Mouse (Mus musculus) retina, adult 2 months (tissue): Measurements from ENCODE around the gene Capg.

Source experiments
- DNase-seq: peaks from one replicate; pipeline ENCODE4 v3.0.0-alpha.2; 2012; ENCODE audit warnings: low read depth, low spot score

The Capg gene

DNA sequence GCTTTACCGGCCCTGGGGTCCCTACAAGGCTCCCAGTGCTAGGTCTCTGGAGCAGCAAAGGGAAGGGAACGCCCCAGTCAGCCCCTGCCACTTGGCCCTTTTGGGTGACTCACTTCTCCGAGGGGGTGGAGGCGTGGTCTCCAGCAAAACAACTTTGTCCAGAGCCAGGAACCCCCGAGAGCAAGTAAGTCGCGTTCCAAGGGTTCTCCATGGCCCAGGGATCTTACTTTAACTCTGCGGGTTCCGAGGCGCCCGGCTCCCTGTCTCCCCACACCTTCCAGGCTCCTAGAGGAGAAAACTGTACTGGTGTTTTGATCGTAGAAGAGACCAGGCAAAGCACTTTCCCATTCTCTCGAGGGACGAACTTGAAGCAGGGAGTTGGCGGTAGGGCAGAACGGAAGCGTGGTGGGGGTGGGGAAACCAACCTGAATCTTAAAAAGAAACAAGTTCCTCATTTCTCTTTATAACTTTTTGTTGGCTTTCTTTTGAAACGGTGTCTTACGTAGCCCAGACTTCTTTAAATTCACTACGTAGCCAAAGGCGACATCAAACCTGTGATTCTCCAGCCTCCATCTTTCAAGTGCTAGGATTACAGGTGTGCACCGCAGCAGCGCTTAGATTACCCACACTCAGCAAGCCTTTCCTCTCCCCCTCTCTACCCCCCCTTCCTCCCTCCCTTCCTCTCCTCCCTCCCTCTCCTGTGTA lies at the start of gene Capg:
TSS of gene Capg (plus strand) at position 109 of the 705 bp plus-strand sequence.
- DNase-seq: no peak

DNA sequence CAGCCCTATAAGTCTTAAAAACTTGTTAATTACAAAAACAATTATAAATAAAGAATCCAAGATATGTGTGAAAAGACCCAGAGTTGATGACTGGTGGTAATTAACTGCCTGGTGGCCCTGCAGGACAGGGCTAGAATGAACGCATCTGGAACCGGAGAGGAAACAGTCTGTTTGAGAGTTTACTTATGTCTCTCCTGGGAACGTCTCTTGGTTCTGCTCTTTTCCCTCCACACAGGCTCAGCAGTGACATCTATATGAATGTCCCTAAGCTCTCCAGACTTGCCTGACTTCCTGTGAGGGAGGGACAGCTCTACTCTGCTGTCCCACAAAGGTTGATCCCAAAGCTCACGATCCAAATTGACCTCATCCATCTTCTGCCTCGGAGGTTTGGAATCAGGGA lies 45.2 kb upstream of the Capg start:
- DNase-seq: no peak

DNA sequence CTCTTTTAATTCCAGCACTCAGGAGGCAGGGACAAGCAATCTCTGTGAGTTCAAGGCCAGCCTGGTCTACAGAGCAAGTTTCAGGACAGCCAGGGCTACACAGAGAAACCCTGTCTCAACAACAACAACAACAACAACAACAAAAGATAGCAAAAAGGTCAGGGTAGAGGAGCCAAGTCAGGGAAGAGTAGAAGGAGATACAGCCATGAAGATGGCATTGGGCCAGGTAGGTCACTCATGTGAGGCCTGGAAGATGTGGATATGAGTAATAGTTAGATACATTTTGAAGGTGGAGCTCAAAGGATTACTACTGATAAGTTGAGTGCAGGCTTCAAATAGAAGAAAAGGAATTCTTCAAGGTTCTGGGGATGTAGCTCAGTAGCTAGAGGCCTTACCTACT lies 40.9 kb upstream of the Capg start:
- DNase-seq: no peak

DNA sequence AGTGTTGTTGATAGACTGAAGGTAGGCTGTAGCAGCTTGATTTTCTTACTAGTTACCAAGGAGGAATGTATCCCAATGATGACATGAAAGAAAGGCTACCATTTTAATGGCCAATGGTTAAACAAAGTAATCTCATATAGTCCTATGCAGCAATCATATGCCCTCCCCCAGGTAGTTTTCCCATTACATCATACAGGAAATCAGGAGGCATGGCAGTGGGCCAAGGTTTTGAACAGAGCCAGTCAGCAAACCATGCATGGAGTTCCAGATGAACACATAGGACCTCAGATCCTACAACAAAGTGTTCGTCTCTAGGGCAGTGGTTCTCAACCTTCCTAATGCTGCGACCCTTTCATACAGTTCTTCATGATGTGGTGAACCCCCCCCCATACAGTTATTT lies 40.3 kb upstream of the Capg start:
- DNase-seq: no peak

DNA sequence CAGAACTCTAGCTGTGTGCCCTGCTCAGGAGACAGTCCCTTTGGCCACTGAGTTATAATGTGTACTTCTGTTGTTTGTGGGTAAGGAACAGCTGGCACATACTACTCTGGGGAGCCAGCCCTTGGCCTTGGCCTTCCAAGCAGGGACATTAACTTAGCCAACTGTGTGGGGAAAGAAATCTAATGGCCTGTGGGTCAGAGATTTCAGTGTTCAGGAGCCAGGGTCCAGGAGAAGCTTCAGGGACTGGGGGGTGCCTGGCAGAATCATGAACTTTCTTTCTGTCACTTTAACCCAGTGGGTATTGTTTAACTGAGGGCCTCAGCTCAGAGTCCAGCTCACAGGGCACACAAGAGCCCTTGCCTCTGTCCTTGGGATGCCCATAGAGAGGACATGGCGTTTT lies 38.1 kb upstream of the Capg start:
- no peak for DNase-seq

DNA sequence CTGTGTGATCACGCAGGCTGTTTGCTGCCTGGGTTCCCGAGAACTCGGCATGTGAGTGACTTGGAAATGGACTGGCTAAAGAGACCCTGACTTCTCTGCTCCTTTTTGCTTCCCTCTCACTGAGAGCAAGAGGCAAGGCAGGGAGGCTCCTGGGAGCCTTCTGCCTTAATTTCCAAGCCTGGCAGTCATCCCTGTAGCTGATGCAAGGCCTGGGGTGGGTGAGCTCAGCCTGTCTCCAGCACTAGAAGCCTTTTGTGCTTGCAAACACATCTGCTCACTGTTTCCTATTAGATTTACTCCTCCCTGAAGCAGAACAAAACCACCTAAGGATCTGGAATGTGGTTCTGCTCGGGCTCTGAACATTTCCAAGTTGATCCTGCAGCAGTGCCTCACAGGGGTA lies 35.6 kb upstream of the Capg start:
- no peak for DNase-seq

GRCm38 (mm10) chr6:72509872-72510435 lies 34.2 kb upstream of the Capg start:
- DNase-seq: no peak

GRCm38 (mm10) chr6:72510686-72511421 lies 33.3 kb upstream of the Capg start:
- DNase-seq: no peak

DNA sequence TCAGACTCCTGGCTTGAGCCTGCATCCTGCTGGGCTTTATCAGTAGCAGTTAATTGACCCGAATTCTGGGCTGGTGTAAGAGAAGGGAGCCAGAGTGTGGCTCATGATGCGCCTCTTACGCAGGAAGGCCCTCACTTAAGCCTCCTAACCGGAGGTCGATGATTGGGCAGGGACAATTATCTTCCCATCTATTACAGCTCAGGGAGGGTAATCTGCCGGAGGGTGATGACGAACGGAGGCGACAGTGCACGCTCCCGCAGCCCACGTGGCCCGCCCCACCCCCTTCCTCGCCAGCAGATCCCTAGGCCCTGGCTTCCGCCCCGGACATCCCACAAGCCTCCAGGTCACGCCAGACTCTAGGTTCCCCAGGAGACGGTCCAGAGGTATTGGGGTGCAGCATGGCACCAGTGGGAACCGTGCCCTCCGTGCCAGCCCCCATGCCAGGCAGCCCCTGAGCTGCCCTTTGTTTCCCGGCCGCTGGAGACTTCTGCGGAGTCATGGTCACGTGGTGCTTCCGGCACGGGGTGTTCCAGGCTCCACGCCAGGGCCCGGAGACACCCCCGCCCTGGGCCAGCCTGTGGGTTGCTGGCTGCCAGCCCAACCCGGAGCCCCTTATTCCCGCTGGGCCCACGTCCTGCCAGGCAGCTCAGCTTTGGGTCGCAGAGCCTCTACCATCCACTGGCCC lies 31.7 kb upstream of the Capg start:
- peak; percentile 84 for DNase-seq

- no peak for DNase-seq
These were observed 31.1 kb upstream of the Capg start for GRCm38 (mm10) chr6:72513071-72513440.

DNA sequence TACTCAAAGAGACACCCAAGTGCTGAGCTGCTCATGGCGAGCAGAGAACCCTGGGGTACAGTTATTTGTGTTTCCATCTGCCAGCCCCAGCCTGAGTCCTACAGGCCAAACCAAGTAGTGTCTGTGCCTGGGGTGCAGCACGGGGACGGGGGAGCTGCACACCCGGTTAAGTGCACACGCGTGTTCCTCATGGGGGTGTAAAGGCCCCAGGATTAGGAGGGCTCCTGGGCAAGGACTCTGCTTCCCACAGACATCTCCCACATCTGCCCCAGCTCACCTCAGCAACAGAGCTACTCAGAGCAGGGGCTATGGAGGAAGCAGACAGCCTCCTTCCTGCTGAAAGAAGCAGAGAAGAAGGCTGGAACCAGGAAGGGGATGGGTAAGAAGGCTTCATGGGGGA lies 28.5 kb upstream of the Capg start:
- no peak for DNase-seq

- DNase-seq: no peak
These were observed 25.3 kb upstream of the Capg start for GRCm38 (mm10) chr6:72518842-72519241.

DNA sequence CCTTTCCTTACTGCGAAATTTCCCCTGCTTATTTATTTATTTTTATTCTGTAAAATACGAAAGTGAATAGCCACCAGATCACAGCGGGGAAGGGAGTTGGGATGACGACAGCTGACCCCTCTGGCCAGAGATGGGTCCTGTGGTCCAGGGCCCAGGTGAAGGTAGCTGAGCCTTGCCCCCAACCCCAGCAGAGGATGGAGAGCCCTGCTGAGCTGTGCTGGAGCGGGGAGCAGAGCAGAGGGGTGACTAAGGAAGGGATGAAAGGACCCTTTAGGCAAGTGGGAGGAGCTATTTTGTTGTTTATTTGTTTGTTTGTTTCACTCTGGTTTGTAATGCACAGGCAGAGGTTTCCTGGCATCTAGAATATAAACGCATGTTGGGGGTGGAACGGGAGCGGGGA lies 24.9 kb upstream of the Capg start:
- no peak for DNase-seq

- no peak for DNase-seq
These were observed 24.1 kb upstream of the Capg start for GRCm38 (mm10) chr6:72519892-72520663.

DNA sequence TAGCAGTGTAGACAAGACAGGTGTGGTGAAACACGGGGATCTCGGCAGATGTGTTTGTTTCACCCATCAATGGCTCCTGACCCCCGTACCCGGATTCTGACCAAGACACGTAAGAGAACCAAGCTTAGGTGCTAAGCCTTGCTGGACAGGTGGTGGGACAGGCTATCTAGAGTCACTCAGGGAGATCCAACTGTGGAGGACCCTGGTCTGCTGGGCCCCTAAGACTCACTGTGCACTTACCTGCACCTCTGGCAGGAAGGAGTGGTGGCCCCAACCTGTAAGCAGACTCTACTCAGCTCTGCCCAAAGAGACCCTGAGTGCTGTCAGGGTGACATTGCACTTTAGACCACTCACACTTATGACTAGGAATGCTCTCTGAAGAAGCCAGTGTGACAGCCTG lies 23.3 kb upstream of the Capg start:
- no peak for DNase-seq

- no peak for DNase-seq
These were observed 22.6 kb upstream of the Capg start, which contains the start of gene Sh2d6 for GRCm38 (mm10) chr6:72521607-72522006. Gene Sh2d6, minus strand, starts transcription at chr6:72521707.

- DNase-seq: no peak
These were observed 21.9 kb upstream of the Capg start for GRCm38 (mm10) chr6:72522288-72522687.

DNA sequence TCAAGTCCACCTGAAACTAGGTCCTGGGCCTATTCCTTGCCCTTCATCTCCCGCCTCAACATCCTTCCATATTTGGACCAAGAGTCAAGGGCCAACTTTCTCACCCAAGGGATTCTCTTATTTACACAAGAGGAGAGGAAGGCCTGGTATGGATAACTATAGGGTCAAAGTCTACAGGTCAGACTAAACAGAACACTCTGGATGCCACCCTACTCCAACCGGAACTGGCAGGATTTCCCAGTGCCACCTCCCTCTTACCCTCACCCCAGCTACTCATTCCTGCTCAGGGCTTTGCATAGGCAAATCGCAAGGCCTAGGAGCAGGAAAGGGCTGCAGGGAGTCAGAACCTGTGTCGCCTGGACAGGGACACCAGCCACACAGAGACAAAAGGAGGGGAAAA lies 21.0 kb upstream of the Capg start:
- no peak for DNase-seq

GRCm38 (mm10) chr6:72524160-72524559 lies 20.0 kb upstream of the Capg start:
- DNase-seq: no peak

DNA sequence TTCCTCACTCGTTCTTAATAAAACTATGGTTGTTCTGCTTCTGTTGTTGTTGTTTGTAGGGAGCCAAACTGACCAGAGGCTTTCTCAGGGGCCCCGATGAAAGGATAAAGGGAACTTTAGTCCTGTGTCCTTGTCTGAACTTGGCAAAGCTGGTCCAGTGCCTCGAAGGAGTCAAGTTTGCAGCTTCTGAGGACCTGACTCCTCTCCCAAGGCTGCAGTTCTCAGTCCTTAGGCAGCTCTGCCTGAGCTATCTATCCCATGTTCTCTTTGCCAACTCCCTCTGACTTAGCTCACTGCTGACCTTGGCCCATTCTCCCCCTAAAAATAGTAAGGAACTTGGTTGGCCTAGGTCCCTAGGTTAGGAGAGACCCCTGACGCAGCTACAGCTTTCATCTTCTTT lies 17.1 kb upstream of the Capg start:
- DNase-seq: no peak

GRCm38 (mm10) chr6:72528410-72529151 lies 15.6 kb upstream of the Capg start:
- no peak for DNase-seq
